Mouse (Mus musculus) leukemia stem cell, adult 10-12 weeks (primary cell): ENCODE data around the gene Crocc2. TPM values are rescaled to one million over a fixed set of nuclear protein-coding genes. Genes with fewer than 3 reads are reported as not detected.

Source experiments
- polyA plus RNA-seq: library from polyadenylated mRNA; stranded (reverse); fragments of >175 nt; gene quantifications from 2 replicates; pipeline ENCODE4 v1.2.3, GENCODE M21; 2012; ENCODE audit warnings: low replicate concordance

The Crocc2 gene
- polyA plus RNA-seq = not detected in 2 replicates

DNA sequence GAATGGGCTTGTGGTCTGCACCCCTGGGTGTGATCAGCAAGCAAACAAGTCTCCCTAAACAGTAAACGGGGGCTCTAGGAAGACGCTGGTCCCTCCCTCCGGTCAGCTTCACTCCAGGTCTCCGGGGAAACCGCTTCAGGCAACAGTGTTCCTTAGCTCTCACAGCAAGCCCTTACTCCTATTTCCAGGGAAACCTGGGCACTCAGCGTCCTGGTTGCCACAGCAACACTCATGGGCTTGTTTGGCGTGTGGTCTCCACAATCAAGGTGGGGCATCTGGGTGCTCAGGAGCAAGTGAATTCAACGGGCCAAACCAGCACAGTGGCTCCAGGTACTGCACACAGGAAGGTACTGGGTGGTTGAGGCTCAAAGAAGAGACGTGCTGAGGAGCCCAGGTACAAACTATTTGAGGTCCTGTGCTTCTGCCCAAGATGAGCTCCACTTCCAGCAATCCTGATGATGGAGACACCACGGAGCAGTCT lies at the start of gene Crocc2:
Gene Crocc2 (plus strand): TSS at position 431 of the 481 bp plus-strand sequence.

DNA sequence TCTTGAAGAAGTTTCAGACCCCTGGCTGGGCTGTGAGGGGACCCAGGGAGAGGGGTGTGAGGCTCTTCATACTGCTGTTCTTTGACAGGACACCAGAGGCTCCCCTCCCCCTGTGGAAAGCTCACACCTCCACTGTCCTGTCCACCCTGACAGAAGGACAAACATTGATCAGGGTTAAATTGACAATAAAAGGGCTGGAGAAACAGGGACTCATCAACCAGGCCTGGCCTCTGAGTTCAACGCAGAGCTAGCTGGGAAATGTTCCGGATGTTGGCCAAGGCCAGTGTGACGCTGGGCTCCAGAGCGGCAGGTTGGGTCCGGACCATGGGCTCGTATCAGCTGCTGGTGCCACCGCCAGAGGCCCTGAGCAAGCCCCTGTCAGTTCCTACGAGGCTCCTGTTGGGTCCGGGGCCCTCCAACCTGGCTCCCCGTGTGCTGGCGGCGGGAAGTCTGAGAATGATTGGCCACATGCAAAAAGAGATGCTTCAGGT lies 33.4 kb upstream of the Crocc2 start, which contains the start of gene Agxt:
Gene Agxt (plus strand): TSS at position 205 of the 491 bp plus-strand sequence.

DNA sequence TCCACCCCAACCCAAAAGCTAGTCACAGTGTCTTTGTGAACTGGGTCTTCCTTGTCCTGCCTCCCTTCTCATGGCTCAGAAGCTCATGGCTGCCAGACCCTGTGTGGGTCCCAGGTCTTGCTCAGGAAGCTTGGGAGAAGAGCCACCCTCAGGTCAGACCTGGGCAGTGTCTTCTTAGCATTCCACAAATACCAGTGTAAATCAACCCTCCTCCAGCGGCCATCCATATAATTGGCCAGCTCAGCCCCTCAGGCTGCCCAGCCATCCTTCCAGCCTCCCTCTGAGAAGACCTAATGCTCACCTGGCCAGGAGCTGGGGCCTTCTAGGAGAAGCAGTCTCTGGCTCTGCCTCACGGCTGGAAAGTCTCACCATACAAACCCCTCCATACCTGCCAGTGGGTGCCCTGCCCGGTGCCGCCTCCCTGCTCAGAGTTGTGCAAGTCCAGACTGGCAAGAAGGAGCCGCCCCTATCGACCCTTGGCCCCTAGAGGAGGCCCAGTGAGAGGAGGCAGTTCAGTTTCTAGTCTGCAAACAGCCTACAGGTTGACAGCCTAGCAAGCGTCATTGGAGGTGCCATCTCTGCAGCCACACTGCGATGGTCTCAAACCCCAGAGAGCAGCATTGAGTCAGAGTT lies 7.9 kb upstream of the Crocc2 start, which contains the start of gene 2310007B03Rik:
Gene 2310007B03Rik (minus strand): TSS at position 448 of the 633 bp plus-strand sequence.

DNA sequence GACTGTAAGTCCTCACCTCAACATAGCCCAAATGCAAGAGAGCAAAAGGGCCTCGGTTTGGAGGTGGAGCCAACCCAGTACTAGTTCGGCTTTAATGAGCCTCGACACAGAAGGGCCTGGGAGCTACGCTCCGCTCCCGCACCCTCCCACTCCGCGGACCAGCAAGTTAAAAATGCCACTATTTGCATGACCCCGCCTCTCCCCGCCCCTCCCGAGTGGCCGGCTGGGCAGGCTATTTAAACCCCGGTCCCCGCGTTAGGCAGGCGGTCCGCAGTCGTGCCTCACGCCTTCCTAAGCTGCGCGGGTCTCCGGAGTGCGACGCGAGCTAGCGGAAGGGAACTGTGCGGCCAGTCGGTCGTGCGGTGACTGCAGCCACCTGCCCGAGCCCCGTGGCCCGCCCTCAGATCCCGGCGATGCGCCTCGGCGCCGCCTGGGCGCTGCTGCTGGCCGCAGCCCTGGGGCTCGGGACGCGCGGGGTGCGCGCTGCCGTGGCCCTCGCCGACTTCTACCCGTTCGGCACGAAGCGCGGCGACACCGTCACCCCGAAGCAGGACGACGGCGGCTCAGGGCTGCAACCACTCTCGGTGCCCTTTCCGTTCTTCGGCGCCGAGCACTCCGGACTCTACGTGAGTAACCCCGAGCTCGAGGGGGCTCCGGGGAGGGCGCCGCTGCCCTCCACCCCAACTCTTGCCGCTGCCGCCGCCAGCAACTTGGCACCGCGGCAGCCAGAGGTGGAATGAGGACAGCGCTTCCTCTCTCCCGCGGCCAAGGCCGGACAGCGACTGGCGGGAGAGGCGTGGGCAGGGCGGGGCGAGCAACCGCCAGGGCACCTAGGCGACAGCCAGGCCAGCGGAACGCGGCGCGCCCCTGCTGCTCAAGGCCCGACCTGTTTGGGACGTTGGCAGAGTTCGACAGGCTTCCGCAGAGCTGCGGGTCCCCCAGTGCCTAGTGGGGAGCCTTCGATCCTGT lies 67.3 kb downstream of the Crocc2 start, which contains the start of gene Sned1:
Gene Sned1 (plus strand): TSS at position 266 of the 969 bp plus-strand sequence.

Other genes starting within 250 kb of the Crocc2 start
- 20.1 and 32.2 TPM in 2 replicates for gene Capn10, start 234.3 kb upstream of the Crocc2 start, polyA plus RNA-seq
- gene Gpr35, start 217.9 kb upstream of the Crocc2 start, polyA plus RNA-seq = 1.0 and 2.8 TPM in 2 replicates
- gene Aqp12, start 162.4 kb upstream of the Crocc2 start, polyA plus RNA-seq = 0.16 TPM in 1 of 2 replicates, not detected in the other
- 0.28 and 0.50 TPM in 2 replicates for gene Kif1a, start 66.8 kb upstream of the Crocc2 start, polyA plus RNA-seq
- not detected in 2 replicates for gene Agxt, start 33.5 kb upstream of the Crocc2 start, polyA plus RNA-seq
- gene 2310007B03Rik, start 7.8 kb upstream of the Crocc2 start, polyA plus RNA-seq = 0.07 TPM in 1 of 2 replicates, not detected in the other
- gene Sned1, start 67.1 kb downstream of the Crocc2 start, polyA plus RNA-seq = 0.12 and 0.56 TPM in 2 replicates
- gene Mterf4, start 137.2 kb downstream of the Crocc2 start, polyA plus RNA-seq = 1.8 and 5.3 TPM in 2 replicates
- 0.92 and 7.7 TPM in 2 replicates for gene Ppp1r7, start 174.1 kb downstream of the Crocc2 start, polyA plus RNA-seq
- 1.8 and 6.4 TPM in 2 replicates for gene Pask, start 174.8 kb downstream of the Crocc2 start, polyA plus RNA-seq
- gene Ano7, start 205.2 kb downstream of the Crocc2 start, polyA plus RNA-seq = not detected in 2 replicates